Mouse (Mus musculus): Measurements from ENCODE around the gene Kazn. TPM values are rescaled to one million over a fixed set of nuclear protein-coding genes. Genes with fewer than 3 reads are reported as not detected.

Kazn gene
- total RNA-seq, 2 experiments from 2014 or later: 86.1 to 104 TPM

DNA sequence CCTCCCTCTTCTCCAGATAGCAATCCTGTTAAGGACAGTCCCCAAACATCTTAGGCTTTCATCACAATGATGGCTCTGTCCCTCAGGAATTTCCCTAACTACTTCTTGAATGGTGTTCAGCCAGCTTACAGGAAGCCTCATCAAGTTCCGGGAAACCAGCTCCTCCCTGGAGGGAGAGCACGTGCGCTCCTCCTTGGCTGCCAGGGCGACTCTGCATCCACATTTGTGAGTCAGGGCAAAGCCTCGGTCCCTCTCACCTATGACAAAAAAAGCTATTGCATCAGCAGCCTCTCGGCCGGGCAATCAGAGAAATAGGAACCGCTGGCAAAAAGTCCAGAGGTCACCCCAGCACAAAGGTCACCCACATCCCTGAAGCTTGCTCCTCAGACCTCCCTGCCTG, 168.4 kb downstream of the Kazn start:
- intact Hi-C loops (cut with DNase I): no loop called here
- DNase-seq (ENCODE audit: low spot score in 2 of 2): no peak

DNA sequence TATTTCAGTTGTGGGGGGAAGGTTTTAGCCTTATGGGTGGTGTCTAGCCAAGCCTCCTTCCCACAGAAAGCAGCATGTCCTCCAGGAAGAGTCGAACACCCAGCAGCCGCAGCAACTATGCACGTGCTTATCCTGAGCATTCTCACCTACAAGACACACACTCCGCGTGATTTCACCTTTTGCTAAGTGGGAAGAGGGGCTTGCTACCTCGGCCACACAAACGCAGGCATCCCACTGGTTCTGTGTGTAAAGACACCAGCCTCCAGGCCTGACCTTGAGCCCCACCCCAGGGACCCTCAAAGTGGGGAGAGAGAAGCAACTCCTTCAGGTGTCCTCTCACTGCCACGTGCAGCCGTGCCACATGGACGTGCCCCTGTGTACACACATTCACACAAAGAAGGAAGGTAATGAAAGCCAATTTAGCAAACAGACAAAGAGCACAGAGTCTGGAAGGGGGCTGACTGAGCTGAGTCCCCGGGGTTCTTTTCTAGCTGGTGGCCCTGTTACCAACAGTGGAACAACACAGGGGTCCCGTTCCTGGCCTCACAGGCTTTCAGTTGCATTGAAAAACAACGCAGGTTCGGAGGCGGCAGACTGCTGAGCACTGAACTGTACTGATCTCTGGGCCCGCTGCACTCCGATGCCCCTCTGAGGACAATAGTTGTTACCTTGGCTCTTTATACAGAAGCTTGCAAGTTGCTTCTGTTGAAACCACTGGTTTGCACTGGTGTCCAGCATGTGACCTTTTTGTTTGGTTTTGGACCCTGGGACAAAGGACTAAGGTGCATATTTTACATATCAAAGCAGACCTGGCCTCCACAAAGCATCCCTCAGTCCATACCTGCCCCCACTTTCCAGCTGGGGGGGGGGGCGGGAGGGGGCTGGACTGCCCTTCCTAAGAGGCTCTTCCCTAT, 170.0 kb downstream of the Kazn start:
- DNase-seq (ENCODE audit: low spot score in 2 of 2): no peak
- intact Hi-C loops (cut with DNase I): no loop called here

DNA sequence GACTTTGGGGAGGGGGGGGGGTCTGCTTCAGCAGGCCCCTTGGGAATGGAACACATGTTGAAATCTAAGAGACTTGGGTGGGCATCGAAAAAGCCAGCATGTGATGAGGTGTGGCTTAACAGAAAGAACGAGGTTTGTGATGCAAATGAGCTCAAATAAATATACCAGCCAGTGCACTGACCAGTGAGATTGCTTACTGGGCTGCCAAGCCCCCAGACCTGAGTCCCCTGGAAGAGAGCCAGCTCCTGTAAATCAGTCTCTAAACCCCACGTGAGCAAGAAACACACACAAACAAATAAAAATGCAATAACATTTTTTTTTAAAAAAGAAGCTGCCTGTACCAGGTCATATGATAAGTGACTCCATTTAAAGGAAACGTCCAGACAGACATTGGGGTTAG, 172.6 kb downstream of the Kazn start:
- intact Hi-C loops (cut with DNase I): no loop called here
- DNase-seq (ENCODE audit: low spot score in 2 of 2): no peak

DNA sequence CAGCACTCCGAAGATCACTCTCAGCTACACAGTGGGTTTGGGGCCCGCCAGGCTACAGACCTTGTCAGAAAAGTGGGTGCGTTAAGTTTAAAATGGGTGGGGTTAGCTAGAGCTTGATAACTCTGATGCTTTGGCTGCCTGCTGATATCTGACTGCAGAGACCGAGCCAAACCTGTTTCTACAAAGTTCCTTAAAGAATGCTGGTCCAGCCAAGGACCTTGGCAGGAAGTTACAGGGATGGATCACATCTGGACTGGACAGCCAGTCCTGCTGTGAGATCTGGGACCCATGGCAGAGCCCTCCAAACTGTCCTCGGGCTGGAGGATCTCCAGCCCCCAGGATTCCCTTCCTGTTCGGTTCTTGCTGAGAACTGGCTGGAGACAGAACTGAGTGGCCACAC, 173.4 kb downstream of the Kazn start:
- intact Hi-C loops (cut with DNase I): no loop called here
- no peak for DNase-seq (ENCODE audit: low spot score in 2 of 2)

DNA sequence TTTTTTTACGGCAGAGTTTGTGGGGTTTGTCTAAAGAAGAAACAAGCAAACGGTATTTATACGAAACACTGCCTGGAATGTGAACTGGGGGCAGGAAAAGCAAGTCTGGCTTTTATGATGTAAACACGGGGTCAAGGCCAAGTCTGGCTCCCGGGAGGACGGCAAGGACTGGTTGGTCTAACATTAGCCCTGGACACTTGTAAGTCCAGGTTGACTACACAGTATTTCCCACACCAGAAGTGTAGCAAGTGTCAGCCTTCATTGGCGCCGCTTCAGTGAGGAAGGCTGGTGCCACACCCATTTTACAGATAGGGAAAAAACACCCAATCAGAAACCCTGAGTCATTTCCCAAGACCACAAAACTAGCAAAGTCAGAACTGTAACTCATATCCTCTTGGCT, 173.9 kb downstream of the Kazn start:
- intact Hi-C loops (cut with DNase I): no loop called here

DNA sequence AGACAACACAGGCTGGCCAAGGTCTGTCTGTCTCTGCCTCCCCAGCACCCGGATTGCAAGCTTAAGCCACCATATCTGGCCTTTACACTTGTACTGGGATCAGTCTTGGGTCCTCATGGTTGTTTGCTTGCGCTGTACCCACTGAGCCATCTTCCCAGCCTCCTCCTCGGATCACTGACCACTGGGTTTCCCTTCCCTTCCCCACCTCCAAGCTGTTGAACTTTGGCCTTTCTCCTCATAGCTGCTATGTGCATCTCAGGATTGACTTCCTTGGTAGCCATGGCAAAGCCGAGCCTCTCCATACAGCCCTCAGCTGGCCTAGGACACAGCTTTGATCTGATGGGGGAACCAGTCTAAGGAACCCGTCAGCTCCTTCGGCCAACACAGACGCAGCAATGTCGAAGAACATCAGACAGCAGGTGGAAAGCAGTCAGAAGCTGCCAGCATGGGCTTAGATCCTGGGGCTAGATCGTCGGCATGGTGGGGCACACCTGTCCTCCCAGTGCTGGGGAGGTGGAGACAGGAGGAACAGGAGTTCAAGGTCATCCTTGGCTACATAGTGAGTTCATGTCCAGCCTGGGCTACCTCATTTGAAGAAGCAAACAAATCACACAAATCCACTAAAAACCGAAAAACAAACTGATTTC, 174.5 kb downstream of the Kazn start:
- intact Hi-C loops (cut with DNase I): no loop called here
- no peak for DNase-seq (ENCODE audit: low spot score in 2 of 2)

More for the DNA sequence above, 173.9 kb downstream of the Kazn start:
- no peak for DNase-seq (ENCODE audit: low spot score in 2 of 2)

DNA sequence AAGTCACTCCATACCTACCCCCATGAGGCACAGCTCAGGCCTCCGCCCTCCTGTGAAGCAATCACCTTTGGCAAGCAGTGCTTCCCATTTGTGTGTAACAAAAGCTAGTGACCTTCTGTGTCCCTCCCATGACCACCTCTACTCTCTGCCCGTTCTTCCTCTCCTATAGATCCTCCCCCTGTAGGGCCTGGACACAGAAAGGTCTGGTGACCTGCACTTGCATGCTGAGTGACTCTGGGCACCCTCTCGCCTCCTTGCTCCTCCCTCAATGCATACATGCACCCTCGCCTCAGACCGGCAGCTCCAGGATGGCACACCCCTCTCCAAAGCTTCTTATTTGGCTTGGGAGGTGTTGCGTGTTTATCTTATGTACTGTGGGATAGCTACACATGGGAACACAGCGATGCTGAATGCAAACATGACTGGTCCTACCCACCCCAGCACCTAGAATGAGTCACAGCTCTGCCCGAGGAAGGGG, 176.1 kb downstream of the Kazn start:
- DNase-seq (ENCODE audit: low spot score in 2 of 2): no peak
- intact Hi-C loops (cut with DNase I): no loop called here

DNA sequence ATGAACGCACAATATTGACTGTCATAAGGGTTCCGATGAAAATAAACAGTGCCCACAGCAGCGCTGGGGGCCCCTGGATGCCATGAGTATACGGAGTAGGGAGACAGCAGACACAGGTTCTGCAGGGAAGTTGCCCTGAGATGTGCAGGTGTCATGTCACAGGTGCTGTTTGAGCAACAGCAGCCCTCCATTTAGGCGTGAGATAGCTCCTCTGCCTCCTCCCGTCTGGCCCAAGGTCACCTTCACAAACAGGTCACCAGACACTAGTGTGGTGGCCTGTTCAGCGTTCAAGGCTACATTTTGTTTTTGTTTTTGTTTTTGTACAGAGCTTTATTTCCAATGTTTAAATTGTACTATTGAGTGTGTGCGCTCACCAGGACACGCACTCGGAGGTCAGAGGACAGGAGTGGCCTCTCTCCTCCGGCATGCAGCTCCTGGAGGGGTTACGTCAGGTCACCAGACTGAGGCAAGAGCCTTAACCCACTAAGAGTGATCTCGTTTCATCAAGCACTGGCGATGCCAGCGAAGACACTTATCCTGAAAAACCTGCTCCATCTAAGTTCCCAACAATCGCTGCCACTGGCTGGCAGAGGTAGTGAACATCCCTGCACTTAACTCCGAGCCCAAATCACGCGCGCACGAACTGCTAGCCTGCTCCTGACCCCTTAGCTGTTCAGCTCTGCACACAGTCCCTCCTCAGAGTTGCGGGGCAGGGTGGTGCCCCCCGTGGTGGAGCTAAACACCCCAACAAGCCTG, 177.5 kb downstream of the Kazn start:
- no peak for DNase-seq (ENCODE audit: low spot score in 2 of 2)
- intact Hi-C loops (cut with DNase I): no loop called here

DNA sequence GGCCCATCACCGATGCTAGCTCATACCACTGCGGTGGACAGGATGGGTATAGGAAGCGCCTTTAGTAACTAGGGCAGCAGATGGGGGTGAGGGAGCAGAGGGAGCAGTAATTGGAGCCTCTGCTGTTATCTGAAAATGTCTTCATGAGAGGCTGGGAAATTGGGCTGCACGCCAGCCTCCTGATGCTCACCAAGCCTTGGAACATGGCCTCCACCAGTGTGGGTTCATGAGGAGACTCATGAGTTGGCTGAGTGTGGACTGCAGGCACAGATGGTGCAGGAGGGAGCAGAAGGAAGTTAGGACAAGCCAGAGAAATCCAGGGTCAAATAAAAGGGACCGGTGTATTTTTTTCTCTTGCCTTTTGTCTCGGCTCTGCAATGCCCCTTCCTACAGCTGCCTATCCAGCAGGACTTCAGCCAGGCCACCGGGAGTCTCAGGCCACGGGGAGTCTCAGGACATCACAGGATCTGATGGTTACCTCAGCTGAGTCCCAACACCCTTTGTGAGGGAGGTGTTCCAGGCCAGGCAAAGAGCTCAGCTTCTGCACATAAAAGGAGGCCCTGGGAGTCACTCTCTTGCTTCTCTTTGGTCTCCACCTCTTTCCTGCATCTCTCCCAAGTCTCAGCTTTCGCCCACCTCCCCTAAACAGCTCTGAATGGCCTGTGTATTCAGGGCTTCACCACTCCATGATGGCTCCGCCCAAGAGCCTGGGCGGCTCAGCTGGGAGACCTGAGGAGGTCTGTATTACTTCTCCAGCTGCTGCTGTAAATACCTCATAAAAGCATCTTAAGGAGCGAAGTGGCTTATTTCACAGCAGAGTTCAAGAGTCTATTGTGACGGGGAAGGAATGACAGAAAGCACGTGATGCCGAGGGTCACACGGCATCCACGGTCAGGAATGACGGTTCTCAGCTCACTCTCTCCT, 178.5 kb downstream of the Kazn start:
- intact Hi-C loops (cut with DNase I): no loop called here
- DNase-seq (ENCODE audit: low spot score in 2 of 2): peak in 1 of 2 experiments; percentile 8

DNA sequence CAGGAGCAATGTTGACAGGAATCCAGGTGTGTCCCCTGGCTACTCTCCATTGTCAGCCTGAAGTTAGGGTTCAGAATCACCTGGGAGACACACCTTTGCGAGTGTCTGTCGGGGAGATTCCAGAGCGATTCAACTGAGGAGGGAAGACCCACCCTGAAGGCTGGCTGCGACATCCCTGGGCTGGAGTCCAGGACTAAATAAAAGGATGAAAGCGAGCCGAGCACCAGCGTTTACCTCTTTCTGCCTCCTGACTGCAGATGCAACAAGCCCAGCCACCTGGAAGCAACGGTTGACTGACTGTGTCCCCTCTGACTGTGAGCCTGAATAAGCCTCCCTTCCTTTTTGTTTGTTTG, 179.4 kb downstream of the Kazn start:
- DNase-seq (ENCODE audit: low spot score in 2 of 2): no peak
- intact Hi-C loops (cut with DNase I): no loop called here

DNA sequence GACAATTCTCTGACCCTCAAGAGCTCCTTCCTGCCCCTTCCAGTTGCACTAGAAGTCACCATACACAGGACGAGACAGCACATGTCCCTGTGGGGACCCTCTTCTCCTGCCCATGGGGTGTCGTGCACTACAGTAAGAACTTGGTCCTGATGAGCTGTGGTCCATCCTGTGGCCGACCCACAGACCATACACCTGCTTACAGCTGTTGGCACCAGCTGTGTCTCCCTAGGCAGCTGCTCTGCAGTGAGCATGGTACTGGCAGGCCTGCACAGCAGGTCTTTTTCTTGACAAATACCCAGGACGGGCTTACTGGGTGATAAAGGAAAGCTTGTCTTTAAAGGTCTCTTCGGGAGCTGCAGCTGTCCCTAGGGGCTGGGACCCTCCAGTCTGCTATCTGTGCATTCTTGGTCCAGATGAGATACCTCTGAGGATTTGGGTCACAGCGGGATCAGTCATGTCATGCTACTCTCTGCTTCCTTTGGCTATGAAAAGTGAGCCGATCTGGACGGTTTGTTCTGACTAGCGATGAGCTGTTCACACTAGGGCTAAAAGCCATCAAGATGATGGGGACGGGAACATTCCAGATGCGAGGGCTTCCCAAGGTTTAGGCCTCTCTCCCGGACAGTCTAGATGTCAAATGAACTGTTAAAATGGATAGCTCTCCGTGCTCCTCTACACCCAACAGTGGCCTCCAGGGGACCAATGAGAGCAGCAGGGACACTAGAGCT, 179.9 kb downstream of the Kazn start:
- intact Hi-C loops (cut with DNase I): no loop called here
- no peak for DNase-seq (ENCODE audit: low spot score in 2 of 2)

DNA sequence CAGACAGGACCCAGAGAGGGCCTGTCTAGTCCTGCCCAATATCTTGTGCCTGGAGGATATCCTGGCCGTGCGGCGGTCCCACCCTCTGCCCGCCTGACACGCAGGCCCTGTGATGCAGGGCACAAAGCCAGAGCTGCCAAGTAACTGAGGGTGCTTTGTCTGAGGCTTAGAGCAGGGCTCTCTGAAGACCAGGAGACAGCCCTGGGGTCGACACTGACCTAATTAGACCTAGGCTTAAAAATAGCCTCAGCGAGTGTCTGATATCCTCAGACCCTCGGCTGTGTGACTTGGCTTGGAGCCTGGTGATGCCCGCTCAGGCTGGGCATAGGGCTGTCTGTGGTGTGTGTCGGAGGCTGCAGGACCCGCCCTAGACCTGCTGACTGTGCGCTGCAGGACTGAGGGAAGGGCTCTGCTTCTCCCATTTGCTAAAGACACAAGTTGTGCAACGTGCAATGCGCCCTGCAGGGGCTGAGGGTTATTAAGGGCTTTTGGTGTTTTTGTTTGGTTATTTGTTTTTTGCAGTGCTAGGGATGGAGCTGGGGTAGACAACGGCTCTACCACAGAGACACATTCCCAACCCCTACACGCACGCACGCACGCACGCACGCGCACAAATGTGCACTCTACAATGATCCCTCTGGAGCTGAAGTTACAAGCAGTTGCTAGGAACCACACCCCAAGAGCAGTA, 181.5 kb downstream of the Kazn start:
- intact Hi-C loops (cut with DNase I): no loop called here
- DNase-seq (ENCODE audit: low spot score in 2 of 2): peak; percentile 26

DNA sequence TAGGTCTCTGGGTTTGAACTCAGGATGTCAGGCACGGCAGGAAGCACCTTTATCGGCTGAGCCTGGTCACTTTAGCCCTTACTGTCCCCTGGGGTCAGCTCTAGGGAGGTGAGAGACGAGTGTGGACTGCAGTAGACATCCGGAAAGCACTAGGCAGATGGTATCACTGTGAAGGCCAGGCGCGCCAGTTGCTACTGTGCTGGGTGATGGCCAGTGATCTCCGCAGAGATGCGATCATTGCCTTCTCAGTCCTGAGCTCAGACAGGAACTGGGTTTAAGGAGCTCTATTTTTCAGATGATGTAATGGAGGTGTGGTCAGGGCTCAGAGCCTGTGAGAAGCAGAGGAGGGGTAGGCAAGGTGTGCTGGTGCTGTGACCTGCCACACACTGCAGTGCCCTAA, 183.6 kb downstream of the Kazn start:
- intact Hi-C loops (cut with DNase I): no loop called here
- DNase-seq (ENCODE audit: low spot score in 2 of 2): no peak

DNA sequence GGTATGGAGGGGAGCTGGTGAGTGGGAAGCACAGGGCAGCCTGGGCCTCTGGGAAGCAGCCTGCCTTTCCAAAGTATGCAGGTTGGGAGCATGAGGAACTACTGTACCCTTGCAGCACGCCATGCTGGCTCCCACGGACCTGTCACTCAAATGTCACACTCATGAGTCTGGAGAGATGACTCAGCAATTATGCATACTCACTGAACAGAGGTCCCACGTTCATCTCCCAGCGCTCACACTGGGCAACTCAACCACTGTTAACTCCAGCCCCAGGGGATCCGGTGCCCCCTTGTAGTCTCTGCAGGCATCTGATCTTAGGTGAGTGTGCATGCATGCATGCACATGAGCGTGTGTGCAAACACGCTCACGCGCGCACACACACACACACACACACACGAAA, 184.6 kb downstream of the Kazn start:
- no peak for DNase-seq (ENCODE audit: low spot score in 2 of 2)
- intact Hi-C loops (cut with DNase I): no loop called here

DNA sequence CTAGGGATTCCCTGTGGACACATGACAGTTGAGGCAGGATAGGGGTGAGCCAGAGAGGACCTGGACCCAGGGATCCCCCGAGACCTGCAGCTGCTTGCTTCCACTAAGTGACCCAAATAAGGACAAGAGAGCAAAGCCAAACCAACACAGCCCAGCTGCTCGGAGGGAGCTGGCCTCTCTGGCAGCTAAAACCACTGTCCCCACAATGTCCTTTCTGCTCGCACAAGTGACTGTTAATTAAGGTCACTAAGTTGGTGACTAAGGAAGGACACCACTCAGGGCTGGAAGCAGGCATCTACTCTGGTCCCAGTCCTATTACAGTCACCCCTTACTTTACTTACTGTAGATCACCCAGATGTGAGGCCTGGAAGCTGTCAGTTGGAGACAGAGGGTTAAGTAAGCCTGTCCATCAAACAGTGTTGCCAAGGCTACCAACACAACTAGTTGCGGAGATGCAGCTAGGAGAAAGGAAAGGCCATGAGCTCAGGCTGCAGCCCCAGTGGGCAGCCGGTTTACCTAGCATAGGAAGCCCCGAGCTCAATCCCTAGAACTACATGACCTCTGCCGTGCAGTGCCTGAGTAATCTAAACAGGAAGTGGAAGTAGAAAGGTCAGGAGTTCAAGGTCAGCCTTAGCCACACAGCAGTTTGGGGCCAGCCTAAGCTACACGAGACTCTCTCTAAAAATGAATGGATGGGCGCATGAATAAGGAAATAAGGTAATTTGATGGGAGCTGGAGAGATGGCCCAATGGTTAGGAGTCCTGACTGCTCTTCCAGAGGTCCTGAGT, 185.3 kb downstream of the Kazn start:
- intact Hi-C loops (cut with DNase I): no loop called here
- no peak for DNase-seq (ENCODE audit: low spot score in 2 of 2)

DNA sequence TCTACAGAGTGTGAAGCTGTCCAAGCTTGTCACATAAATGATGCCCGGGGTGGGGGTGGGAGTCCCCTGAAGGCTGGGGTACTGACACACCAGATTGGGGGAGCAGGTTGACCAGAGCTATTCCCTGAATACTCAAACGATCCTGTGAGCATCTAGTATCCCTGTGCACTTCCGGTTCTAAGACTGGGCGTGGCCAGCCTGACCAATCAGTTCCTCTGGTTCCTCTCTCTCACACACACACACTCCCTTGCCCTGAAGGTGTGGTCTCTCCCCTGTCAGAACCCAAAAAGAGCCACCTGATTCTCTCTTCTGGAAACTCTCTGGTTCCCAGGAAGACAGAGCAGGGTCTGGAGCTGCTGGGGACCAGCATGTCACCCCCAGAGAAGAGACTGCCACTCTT, 185.9 kb downstream of the Kazn start:
- intact Hi-C loops (cut with DNase I): no loop called here

DNA sequence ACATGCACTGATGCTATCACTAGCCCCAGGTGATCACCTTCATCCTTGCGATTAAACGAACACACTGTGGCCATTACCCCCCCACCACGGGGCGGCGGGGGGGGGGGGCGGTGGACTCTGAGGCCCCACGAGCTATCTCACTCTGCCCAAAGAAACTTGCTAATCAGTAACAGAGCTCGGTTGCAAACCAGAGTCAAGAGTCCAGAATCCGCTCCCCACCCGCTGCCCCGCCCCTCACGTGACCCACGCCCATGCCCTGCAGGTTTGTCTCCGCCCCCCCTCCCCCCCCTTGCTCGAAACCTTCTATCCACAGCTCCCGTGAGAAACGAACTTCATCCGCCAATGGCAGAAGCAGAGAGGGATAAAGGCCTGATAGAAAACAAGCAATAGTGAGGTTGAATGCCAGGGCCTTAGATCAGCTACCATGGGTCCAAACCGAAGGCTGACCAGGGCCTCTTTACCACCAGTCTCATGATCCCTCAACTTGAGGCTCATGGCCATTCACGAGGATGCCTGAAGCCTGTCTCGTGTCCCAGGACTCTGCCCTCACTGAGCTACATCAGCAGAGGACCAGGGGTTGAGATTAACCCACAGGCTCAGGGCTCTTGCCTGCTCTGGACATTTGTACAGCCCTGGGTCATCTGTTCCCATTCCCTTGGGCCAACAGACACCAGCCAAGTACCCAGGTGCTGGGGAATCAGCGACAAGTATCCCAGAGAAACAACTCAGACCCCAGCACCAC, 186.6 kb downstream of the Kazn start:
- intact Hi-C loops (cut with DNase I): no loop called here
- DNase-seq (ENCODE audit: low spot score in 2 of 2): no peak

More for the DNA sequence above, 185.9 kb downstream of the Kazn start:
- no peak for DNase-seq (ENCODE audit: low spot score in 2 of 2)
